Mouse (Mus musculus): Measurements from ENCODE around the gene Rrp1b. TPM values are rescaled to one million over a fixed set of nuclear protein-coding genes. Genes with fewer than 3 reads are reported as not detected.

Rrp1b gene
- 10 to 100 TPM in 1 of 4 experiments, 1 to 10 TPM in 3; 5.1 to 10.5 (median 7.5) TPM for total RNA-seq (2022)

- DNase-seq (ENCODE audit: low spot score in 2 of 2): peak; percentile 37 to 42
Observed at GRCm38 (mm10) chr17:32035609-32036508, at the start of gene Rrp1b, which contains the start of gene Hsf2bp. Gene Rrp1b, plus strand, starts transcription at chr17:32036100. Gene Hsf2bp, minus strand, starts transcription at chr17:32036349.

- no peak for DNase-seq (ENCODE audit: low spot score in 2 of 2)
Observed at GRCm38 (mm10) chr17:31986915-31987314, 49.0 kb upstream of the Rrp1b start.

- no peak for DNase-seq (ENCODE audit: low spot score in 2 of 2)
Observed at GRCm38 (mm10) chr17:31989035-31989434, 46.9 kb upstream of the Rrp1b start.

- DNase-seq (ENCODE audit: low spot score in 2 of 2): no peak
Observed at GRCm38 (mm10) chr17:31992004-31992403, 43.9 kb upstream of the Rrp1b start.

GRCm38 (mm10) chr17:31993354-31993753 is 42.5 kb upstream of the Rrp1b start:
- DNase-seq (ENCODE audit: low spot score in 2 of 2): no peak

- no peak for DNase-seq (ENCODE audit: low spot score in 2 of 2)
Observed at GRCm38 (mm10) chr17:31994132-31994531, 41.8 kb upstream of the Rrp1b start.

- DNase-seq (ENCODE audit: low spot score in 2 of 2): no peak
Observed at GRCm38 (mm10) chr17:31995784-31996183, 40.1 kb upstream of the Rrp1b start.

- DNase-seq (ENCODE audit: low spot score in 2 of 2): no peak
Observed at GRCm38 (mm10) chr17:31996331-31996730, 39.6 kb upstream of the Rrp1b start.

GRCm38 (mm10) chr17:31998351-31998750 is 37.5 kb upstream of the Rrp1b start:
- DNase-seq (ENCODE audit: low spot score in 2 of 2): no peak

GRCm38 (mm10) chr17:32003251-32003650 is 32.6 kb upstream of the Rrp1b start:
- no peak for DNase-seq (ENCODE audit: low spot score in 2 of 2)

GRCm38 (mm10) chr17:32006800-32007199 is 29.1 kb upstream of the Rrp1b start:
- peak in 1 of 2 experiments; percentile 24 for DNase-seq (ENCODE audit: low spot score in 2 of 2)

GRCm38 (mm10) chr17:32011694-32012093 is 24.2 kb upstream of the Rrp1b start:
- no peak for DNase-seq (ENCODE audit: low spot score in 2 of 2)

- DNase-seq (ENCODE audit: low spot score in 2 of 2): no peak
Observed at GRCm38 (mm10) chr17:32012254-32012653, 23.6 kb upstream of the Rrp1b start.

- DNase-seq (ENCODE audit: low spot score in 2 of 2): no peak
Observed at GRCm38 (mm10) chr17:32013659-32014058, 22.2 kb upstream of the Rrp1b start.

- no peak for DNase-seq (ENCODE audit: low spot score in 2 of 2)
Observed at GRCm38 (mm10) chr17:32016481-32016880, 19.4 kb upstream of the Rrp1b start.

- peak; percentile 33 to 57 for DNase-seq (ENCODE audit: low spot score in 2 of 2)
Observed at GRCm38 (mm10) chr17:32018127-32018894, 17.6 kb upstream of the Rrp1b start.

GRCm38 (mm10) chr17:32021981-32022380 is 13.9 kb upstream of the Rrp1b start:
- no peak for DNase-seq (ENCODE audit: low spot score in 2 of 2)

GRCm38 (mm10) chr17:32022551-32022950 is 13.3 kb upstream of the Rrp1b start:
- no peak for DNase-seq (ENCODE audit: low spot score in 2 of 2)

GRCm38 (mm10) chr17:32023088-32023487 is 12.8 kb upstream of the Rrp1b start:
- no peak for DNase-seq (ENCODE audit: low spot score in 2 of 2)

GRCm38 (mm10) chr17:32024671-32025073 is 11.2 kb upstream of the Rrp1b start:
- DNase-seq (ENCODE audit: low spot score in 2 of 2): no peak

- peak; percentile 37 to 46 for DNase-seq (ENCODE audit: low spot score in 2 of 2)
Observed at GRCm38 (mm10) chr17:32025386-32025785, 10.5 kb upstream of the Rrp1b start.

- DNase-seq (ENCODE audit: low spot score in 2 of 2): no peak
Observed at GRCm38 (mm10) chr17:32027666-32028065, 8.2 kb upstream of the Rrp1b start.

Measured in gastrocnemius, adult 8-10 months (tissue).